Mouse (Mus musculus): ENCODE results near the gene Hist1h2be.

DNA sequence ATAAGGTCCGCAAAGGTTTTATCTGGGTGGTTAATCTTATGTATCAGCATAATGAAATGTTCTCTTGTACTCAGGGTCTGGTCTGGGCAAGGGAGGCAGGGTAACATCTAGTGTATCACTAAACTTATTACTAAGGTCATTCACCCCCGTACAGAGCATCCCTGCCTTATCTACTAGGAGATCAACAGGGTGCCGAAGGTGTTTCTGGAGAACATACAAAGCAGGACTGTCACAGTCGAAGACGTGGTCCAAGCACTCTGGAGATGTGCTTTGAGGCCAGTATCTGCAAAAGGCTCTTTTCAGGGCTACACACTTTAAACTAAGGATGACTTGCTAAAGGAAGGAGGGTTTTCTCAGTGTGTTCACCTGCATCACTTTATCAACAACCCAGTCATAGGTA lies 74.2 kb downstream of the Hist1h2be start:
- no peak for TF ChIP-seq CTCF (IDR thresholded peaks at IDR 0.05; ENCODE audit: low read depth)
- no peak for TF ChIP-seq EP300 (IDR thresholded peaks at IDR 0.05; ENCODE audit: low read depth)

Measured in liver, postnatal 0 days (tissue).